Mouse (Mus musculus): ENCODE data around the gene Trf. TPM values are rescaled to one million over a fixed set of nuclear protein-coding genes. Genes with fewer than 3 reads are reported as not detected.

Gene Trf
- polyA plus RNA-seq, 1 experiment from 2014 or later, result 88.4 TPM

DNA sequence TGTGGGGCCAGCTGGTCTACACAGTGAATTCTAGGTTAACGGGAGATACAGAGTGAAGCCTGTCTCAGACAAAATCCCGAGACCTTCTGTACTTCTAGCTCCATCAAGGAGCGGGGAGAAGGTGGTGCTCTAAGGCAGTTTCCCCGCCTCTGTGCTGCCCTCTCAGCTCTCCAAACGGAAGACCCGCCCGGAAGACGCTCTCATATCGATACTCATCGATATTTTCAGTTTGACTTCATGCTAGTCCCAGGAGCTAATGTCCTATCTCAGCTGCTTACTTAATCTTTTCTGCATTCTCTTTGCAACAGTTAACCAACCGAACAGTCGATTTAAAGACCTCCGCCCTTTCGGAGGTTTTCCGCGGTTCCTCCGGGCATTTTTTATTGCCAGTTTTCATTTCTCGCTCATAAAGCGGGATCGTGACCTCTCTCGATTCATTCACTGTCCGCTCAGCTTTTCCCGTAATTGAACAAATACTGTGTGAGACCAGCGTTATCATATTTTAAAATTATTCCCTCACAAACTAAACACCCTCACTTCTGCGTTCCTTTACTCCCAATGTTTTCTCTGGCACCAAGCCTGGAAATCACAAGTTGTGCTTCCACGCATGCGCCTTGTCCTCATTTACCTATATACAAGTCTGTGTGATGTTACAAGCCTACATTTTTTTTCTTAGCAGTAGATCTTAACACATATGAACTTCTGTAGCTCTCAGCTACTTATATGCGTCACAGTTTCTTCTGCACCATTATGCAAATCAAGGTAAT, 17.4 kb downstream of the Trf start:
- whole genome bisulfite sequencing (ENCODE audit: insufficient replicate concordance), result 64% methylated on average over 28 of the region's 28 CpGs
- no peak; the same call in 1 of the 2 replicates for ATAC-seq (replicated peaks; ENCODE audit: insufficient number of reproducible peaks, low FRiP score, low TSS enrichment)
- no peaks in the 10 kb centered on the region for H3K9me3 ChIP-seq (replicated peaks; ENCODE audit: control insufficient read depth, low read length)
- no peak overlapping the region for H3K27ac ChIP-seq (ENCODE audit: low read depth, low read length)
- no peaks in the 10 kb centered on the region for H3K27me3 ChIP-seq (ENCODE audit: control insufficient read depth, insufficient read depth, low read length)
- H3K4me1 ChIP-seq (ENCODE audit: control insufficient read depth, insufficient read depth, low read length), result no peaks in the 10 kb centered on the region
- H3K4me2 ChIP-seq, result peak overlapping the region; percentile 1; the same call in 1 of the 2 replicates
- H3K36me3 ChIP-seq (ENCODE audit: control insufficient read depth, insufficient read depth, low read length), result no peaks in the 10 kb centered on the region
- no peak overlapping the region for H3K9ac ChIP-seq (ENCODE audit: low read depth, low read length)
- no peak overlapping the region for H3K4me3 ChIP-seq (ENCODE audit: low read depth, low read length)

DNA sequence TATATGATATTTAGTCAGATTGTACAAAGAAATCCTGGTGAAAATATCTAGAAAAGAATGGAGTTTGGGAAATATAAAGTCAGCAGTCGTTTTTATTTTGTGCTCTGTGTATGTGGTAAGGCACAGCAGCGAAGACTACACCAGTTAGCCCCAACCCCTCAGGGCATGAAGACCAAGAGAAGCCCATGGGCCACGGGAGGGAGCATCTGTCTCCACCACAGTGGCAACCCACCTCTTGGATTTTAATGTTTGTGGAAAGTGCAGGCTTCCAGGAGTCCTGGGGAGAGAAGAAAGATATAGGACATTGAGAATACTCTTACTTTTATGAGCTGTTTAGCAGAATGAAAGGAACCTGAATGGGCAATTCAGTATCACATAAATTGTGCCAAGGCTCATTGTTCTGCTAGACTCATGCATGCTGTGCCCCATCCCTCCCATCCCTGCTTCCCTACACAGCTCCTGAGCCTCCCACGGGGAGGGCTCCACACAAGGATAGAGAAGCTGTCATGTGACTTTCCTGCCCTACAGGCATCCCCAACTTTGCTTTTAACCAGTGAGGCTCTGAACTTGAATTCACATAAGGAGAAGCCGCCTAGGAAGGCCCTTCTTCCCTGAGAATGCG, 21.3 kb downstream of the Trf start:
- Histone ChIP-seq H3K4me3 (ENCODE audit: low read depth, low read length) (no peak overlapping the region), H3K27ac (ENCODE audit: low read depth, low read length) (no peak overlapping the region), H3K9me3 (replicated peaks; ENCODE audit: control insufficient read depth, low read length) (no peaks in the 10 kb centered on the region), H3K4me2 (no peak overlapping the region), H3K9ac (ENCODE audit: low read depth, low read length) (no peak overlapping the region), H3K4me1 (ENCODE audit: control insufficient read depth, insufficient read depth, low read length) (no peaks in the 10 kb centered on the region), H3K36me3 (ENCODE audit: control insufficient read depth, insufficient read depth, low read length) (no peaks in the 10 kb centered on the region), H3K27me3 (ENCODE audit: control insufficient read depth, insufficient read depth, low read length) (no peaks in the 10 kb centered on the region)
- ATAC-seq (replicated peaks; ENCODE audit: insufficient number of reproducible peaks, low FRiP score, low TSS enrichment), result no peak
- 51% methylated on average over 6 of the region's 6 CpGs for WGBS (ENCODE audit: insufficient replicate concordance)

DNA sequence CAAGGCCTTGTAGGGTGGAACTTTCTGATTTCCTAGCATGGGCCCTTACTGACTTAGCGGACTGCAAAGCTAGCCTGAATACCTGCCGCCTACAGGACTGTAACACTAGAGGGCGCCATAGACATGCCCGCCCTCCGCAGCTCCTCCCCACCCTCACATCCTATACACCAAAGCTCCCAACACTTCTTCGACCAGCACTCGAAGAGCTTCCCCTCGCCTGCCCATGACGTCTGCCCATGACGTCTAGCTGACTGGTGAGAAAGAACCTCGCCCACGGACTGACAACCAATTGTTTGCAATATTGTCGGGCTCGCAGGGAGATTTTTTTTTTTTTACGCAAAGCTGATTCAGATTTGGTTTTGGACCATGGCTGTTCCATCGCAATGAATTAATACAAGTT, 22.4 kb downstream of the Trf start:
- peak; percentile 71; the same call in 1 of the 2 replicates for ATAC-seq (replicated peaks; ENCODE audit: insufficient number of reproducible peaks, low FRiP score, low TSS enrichment)
- WGBS (ENCODE audit: insufficient replicate concordance), result 10% methylated on average over 16 of the region's 16 CpGs
- Histone ChIP-seq H3K4me2 (peak overlapping the region; percentile 58), H3K36me3 (ENCODE audit: control insufficient read depth, insufficient read depth, low read length) (no peaks in the 10 kb centered on the region), H3K4me3 (ENCODE audit: low read depth, low read length) (no peak overlapping the region), H3K4me1 (ENCODE audit: control insufficient read depth, insufficient read depth, low read length) (no peaks in the 10 kb centered on the region), H3K27me3 (ENCODE audit: control insufficient read depth, insufficient read depth, low read length) (no peaks in the 10 kb centered on the region), H3K27ac (ENCODE audit: low read depth, low read length) (no peak overlapping the region), H3K9me3 (replicated peaks; ENCODE audit: control insufficient read depth, low read length) (no peaks in the 10 kb centered on the region), H3K9ac (ENCODE audit: low read depth, low read length) (no peak overlapping the region)

DNA sequence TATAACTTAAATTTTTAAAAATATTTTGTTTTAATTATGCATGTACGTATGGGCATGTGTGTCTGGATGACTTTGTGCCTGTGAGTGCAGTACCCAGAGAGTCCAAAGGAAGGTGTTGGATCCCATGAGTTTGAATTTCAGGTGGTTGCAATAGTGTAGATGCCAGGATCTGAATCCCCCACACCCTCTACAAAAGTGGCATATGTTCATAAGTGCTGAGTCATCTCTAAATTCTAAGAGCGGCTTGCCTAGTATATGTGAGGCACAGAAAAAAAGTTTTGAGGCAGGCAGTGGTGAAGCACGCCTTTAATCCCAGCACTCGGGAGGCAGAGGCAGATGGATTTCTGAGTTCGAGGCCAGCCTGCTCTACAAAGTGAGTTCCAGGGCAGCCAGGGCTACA, 24.5 kb downstream of the Trf start:
- H3K4me1 ChIP-seq (ENCODE audit: control insufficient read depth, insufficient read depth, low read length), result peaks cover 3% of the 10 kb centered on the region; the same call in 1 of the 2 replicates
- H3K9ac ChIP-seq (ENCODE audit: low read depth, low read length), result no peak overlapping the region
- no peak overlapping the region for H3K27ac ChIP-seq (ENCODE audit: low read depth, low read length)
- no peak overlapping the region for H3K4me3 ChIP-seq (ENCODE audit: low read depth, low read length)
- H3K27me3 ChIP-seq (ENCODE audit: control insufficient read depth, insufficient read depth, low read length), result no peaks in the 10 kb centered on the region
- no peaks in the 10 kb centered on the region for H3K36me3 ChIP-seq (ENCODE audit: control insufficient read depth, insufficient read depth, low read length)
- ATAC-seq (replicated peaks; ENCODE audit: insufficient number of reproducible peaks, low FRiP score, low TSS enrichment), result no peak
- no peak overlapping the region for H3K4me2 ChIP-seq
- 81% methylated on average over 5 of the region's 5 CpGs for WGBS (ENCODE audit: insufficient replicate concordance)
- no peaks in the 10 kb centered on the region for H3K9me3 ChIP-seq (replicated peaks; ENCODE audit: control insufficient read depth, low read length)

DNA sequence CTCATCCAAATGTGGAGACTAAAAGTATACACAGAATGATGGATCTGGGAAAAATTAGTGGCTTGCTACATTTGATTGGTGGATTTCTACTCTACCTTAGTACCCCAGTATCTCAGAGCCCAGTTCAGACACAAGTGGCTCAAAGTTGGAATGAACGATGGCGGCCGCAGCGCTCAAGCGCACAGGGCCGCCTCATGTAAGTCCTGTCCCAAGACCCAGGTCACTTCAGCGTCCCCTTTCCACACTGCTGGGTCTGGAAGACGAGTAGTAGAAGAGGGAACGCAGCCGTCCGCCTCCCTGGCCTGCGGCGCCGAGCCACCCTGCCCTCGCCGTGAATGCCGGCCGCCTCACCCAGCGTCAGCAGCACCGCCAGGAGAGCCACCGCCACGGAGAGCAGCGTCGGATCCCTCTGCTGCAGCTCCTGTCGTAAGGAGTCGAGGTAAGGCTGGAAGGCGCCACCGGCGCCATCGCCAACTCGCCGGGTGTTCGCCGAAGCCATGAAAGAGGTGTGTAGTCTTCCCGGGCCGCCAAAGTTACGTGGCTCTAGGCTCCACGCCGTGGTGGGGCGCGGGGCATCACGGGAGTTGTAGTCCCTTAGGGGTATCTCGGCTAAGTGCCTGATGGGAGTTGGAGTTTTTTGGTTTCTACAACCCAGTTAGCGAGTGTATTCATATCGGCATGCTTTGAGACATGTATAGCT, 28.5 kb downstream of the Trf start, which contains the start of gene Srprb:
Gene Srprb (minus strand): TSS at position 577 of the 700 bp plus-strand sequence.
- WGBS (ENCODE audit: insufficient replicate concordance), result under 1% methylated on average over 45 of the region's 45 CpGs

DNA sequence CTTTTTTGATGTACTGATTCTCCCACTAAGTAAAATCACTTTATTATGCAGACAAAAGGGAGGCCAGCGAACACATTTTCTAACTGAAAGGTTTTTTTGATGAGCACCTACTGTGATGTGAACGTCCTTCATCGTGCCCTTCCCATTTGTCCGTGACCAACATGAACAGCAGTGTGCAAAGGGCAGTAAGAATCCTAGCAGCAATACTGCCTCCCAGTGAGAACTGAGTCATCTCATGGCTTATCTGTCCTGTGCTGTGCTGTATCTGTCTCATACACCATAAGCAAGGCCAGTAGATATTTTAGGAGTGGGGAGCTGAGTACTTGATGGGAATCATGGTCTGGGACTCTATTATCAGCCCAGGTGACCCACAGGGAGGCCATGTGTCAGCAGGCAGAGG, 41.8 kb downstream of the Trf start:
- no peak for ATAC-seq (replicated peaks; ENCODE audit: insufficient number of reproducible peaks, low FRiP score, low TSS enrichment)
- no peak overlapping the region for H3K9ac ChIP-seq (ENCODE audit: low read depth, low read length)
- no peak overlapping the region for H3K27ac ChIP-seq (ENCODE audit: low read depth, low read length)
- no peak overlapping the region for H3K4me2 ChIP-seq
- H3K4me1 ChIP-seq (ENCODE audit: control insufficient read depth, insufficient read depth, low read length), result no peaks in the 10 kb centered on the region
- H3K9me3 ChIP-seq (replicated peaks; ENCODE audit: control insufficient read depth, low read length), result no peaks in the 10 kb centered on the region
- no peaks in the 10 kb centered on the region for H3K27me3 ChIP-seq (ENCODE audit: control insufficient read depth, insufficient read depth, low read length)
- no peak overlapping the region for H3K4me3 ChIP-seq (ENCODE audit: low read depth, low read length)
- 88% methylated on average over 4 of the region's 4 CpGs for WGBS (ENCODE audit: insufficient replicate concordance)
- peaks cover 29% of the 10 kb centered on the region for H3K36me3 ChIP-seq (ENCODE audit: control insufficient read depth, insufficient read depth, low read length)

More for the DNA sequence above, 28.5 kb downstream of the Trf start, which contains the start of gene Srprb:
- ATAC-seq (replicated peaks; ENCODE audit: insufficient number of reproducible peaks, low FRiP score, low TSS enrichment), result peak; percentile 98
- Histone ChIP-seq H3K4me2 (peak within 1 kb of the TSS; percentile 77), H3K27ac (ENCODE audit: low read depth, low read length) (peak within 1 kb of the TSS; percentile 89), H3K4me1 (ENCODE audit: control insufficient read depth, insufficient read depth, low read length) (peaks cover 3% of the 10 kb centered on the region; the same call in 1 of the 2 replicates), H3K9ac (ENCODE audit: low read depth, low read length) (peak within 1 kb of the TSS; percentile 85), H3K36me3 (ENCODE audit: control insufficient read depth, insufficient read depth, low read length) (peaks cover 13% of the 10 kb centered on the region), H3K9me3 (replicated peaks; ENCODE audit: control insufficient read depth, low read length) (no peaks in the 10 kb centered on the region), H3K4me3 (ENCODE audit: low read depth, low read length) (peak within 1 kb of the TSS; percentile 93), H3K27me3 (ENCODE audit: control insufficient read depth, insufficient read depth, low read length) (no peaks in the 10 kb centered on the region)

DNA sequence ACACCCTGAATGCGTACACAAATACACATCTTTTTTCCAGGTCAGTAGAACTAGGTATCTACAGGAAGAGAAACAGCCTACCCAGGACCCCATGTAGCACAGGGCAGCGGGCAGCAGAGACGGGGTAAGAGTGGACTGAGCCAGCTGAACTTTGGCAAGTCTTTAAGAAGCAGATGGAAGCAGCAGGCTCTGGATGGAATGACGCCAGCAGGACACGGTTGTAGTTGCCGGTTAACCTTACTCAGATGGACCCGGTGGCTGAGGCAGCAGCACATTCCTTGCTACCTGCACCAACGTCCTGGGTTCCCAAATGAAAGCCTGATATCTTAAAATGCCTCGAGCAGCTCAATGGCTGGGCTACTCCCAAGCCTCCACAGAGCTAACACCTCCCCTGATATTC, 43.5 kb downstream of the Trf start:
- peaks cover 22% of the 10 kb centered on the region for H3K36me3 ChIP-seq (ENCODE audit: control insufficient read depth, insufficient read depth, low read length)
- H3K4me3 ChIP-seq (ENCODE audit: low read depth, low read length), result no peak overlapping the region
- no peak for ATAC-seq (replicated peaks; ENCODE audit: insufficient number of reproducible peaks, low FRiP score, low TSS enrichment)
- H3K27me3 ChIP-seq (ENCODE audit: control insufficient read depth, insufficient read depth, low read length), result no peaks in the 10 kb centered on the region
- H3K27ac ChIP-seq (ENCODE audit: low read depth, low read length), result no peak overlapping the region
- H3K4me2 ChIP-seq, result no peak overlapping the region
- H3K9ac ChIP-seq (ENCODE audit: low read depth, low read length), result no peak overlapping the region
- WGBS (ENCODE audit: insufficient replicate concordance), result 68% methylated on average over 9 of the region's 9 CpGs
- no peaks in the 10 kb centered on the region for H3K9me3 ChIP-seq (replicated peaks; ENCODE audit: control insufficient read depth, low read length)
- no peaks in the 10 kb centered on the region for H3K4me1 ChIP-seq (ENCODE audit: control insufficient read depth, insufficient read depth, low read length)

DNA sequence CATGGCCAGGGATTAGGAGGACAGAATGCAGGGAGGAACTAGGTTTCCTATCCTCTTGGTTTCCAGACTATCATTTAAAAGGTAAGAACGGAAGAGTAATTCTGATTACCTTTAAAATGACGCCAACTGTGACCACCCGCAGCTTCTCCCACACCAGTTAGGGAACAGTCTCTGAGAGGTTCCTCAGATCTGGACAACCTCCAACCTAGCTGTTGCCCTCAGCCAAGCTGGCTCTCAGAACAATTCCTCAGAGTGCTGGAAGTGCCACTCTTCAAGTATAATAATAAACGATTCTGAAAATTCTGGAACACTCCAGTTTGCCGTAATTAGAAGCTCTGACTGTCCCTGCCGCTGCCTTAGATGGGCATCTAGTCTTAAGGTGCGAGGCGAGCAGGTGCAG, 44.3 kb downstream of the Trf start:
- H3K27me3 ChIP-seq (ENCODE audit: control insufficient read depth, insufficient read depth, low read length), result no peaks in the 10 kb centered on the region
- H3K27ac ChIP-seq (ENCODE audit: low read depth, low read length), result no peak overlapping the region
- no peak for ATAC-seq (replicated peaks; ENCODE audit: insufficient number of reproducible peaks, low FRiP score, low TSS enrichment)
- no peak overlapping the region for H3K9ac ChIP-seq (ENCODE audit: low read depth, low read length)
- WGBS (ENCODE audit: insufficient replicate concordance), result 85% methylated on average over 8 of the region's 8 CpGs
- peaks cover 18% of the 10 kb centered on the region for H3K36me3 ChIP-seq (ENCODE audit: control insufficient read depth, insufficient read depth, low read length)
- no peak overlapping the region for H3K4me3 ChIP-seq (ENCODE audit: low read depth, low read length)
- H3K9me3 ChIP-seq (replicated peaks; ENCODE audit: control insufficient read depth, low read length), result no peaks in the 10 kb centered on the region
- H3K4me1 ChIP-seq (ENCODE audit: control insufficient read depth, insufficient read depth, low read length), result no peaks in the 10 kb centered on the region
- no peak overlapping the region for H3K4me2 ChIP-seq
